Mouse (Mus musculus) liver, embryonic 11.5 days (tissue): ENCODE data around the gene Atxn2. TPM values are rescaled to one million over a fixed set of nuclear protein-coding genes. Genes with fewer than 3 reads are reported as not detected.

Source experiments
- ATAC-seq: fragments of 200-750 bp; cut with Nextera tagmentation; replicated peaks from 2 replicates; pipeline ENCODE4 v1.8.0; 2017; ENCODE audit warnings: moderate number of reproducible peaks, mild to moderate bottlenecking, moderate TSS enrichment, moderate library complexity; ENCODE audit not compliant: low FRiP score
- DNase-seq: peaks from one replicate; pipeline ENCODE4 v3.0.0-alpha.2; 2017; ENCODE audit warnings: low spot score
- H3K27ac ChIP-seq: fragments of 300-500 bp; sonication (generic); 2 replicates; pipeline ENCODE4 v1.5.1; 2014; ENCODE audit warnings: mild to moderate bottlenecking, low read depth, low read length, control low read depth
- H3K27me3 ChIP-seq: fragments of 300-500 bp; sonication (generic); replicated peaks from 2 replicates; pipeline ENCODE4 v1.6.1; 2014; ENCODE audit warnings: low read length, mixed read lengths; ENCODE audit not compliant: control insufficient read depth, insufficient read depth
- H3K36me3 ChIP-seq: fragments of 300-500 bp; sonication (generic); 2 replicates; pipeline ENCODE4 v1.6.1; 2014; ENCODE audit warnings: mild to moderate bottlenecking, low read length, moderate library complexity, mixed read lengths; ENCODE audit not compliant: control insufficient read depth, insufficient read depth
- H3K4me1 ChIP-seq: fragments of 300-500 bp; sonication (generic); replicated peaks from 2 replicates; pipeline ENCODE4 v1.6.1; 2014; ENCODE audit warnings: low read length, mixed read lengths; ENCODE audit not compliant: control insufficient read depth, insufficient read depth
- H3K4me2 ChIP-seq: fragments of 300-500 bp; sonication (generic); 2 replicates; pipeline ENCODE4 v1.6.1; 2014; ENCODE audit warnings: mild to moderate bottlenecking, control low read depth, moderate library complexity
- H3K4me3 ChIP-seq: fragments of 300-500 bp; sonication (generic); 2 replicates; pipeline ENCODE4 v1.5.1; 2014; ENCODE audit warnings: low read depth, low read length, control low read depth
- H3K9ac ChIP-seq: fragments of 300-500 bp; sonication (generic); 2 replicates; pipeline ENCODE4 v1.6.1; 2014; ENCODE audit warnings: low read depth, low read length, control low read depth
- H3K9me3 ChIP-seq: fragments of 300-500 bp; sonication (generic); 2 replicates; pipeline ENCODE4 v1.6.1; 2016; ENCODE audit warnings: low read length, inconsistent platforms, mixed read lengths; ENCODE audit not compliant: control insufficient read depth
- WGBS: fragments of 180-500 bp; shearing (Covaris S2); extraction: QIAGEN DNeasy Blood & Tissue Kit; methylation state at CpG from one replicate; pipeline ENCODE4 v1.1.7; 2014; 5-methylcytosine and 5-hydroxymethylcytosine counted together
- polyA plus RNA-seq: library from polyadenylated mRNA; unstranded; fragments of >200 nt; fragmentation: Nextera tagmentation; extraction: Ambion mirVana; gene quantifications from 2 replicates; pipeline ENCODE4 v1.2.1, GENCODE M21; 2014

Atxn2 gene
- polyA plus RNA-seq, 1 experiment from 2014 or later = 63.9 TPM

- H3K4me1 ChIP-seq = peaks cover 11% of the 10 kb centered on the region
- peak overlapping the region; percentile 13; the same call in 1 of the 2 replicates for H3K4me2 ChIP-seq
- ATAC-seq (peak; percentile 21), DNase-seq (no peak)
- peaks cover 50% of the 10 kb centered on the region for H3K36me3 ChIP-seq
- no peak overlapping the region for H3K4me3 ChIP-seq
- H3K9me3 ChIP-seq = no peaks in the 10 kb centered on the region
- no peak overlapping the region for H3K9ac ChIP-seq
- peak overlapping the region; percentile 48 for H3K27ac ChIP-seq
- no peaks in the 10 kb centered on the region for H3K27me3 ChIP-seq
- WGBS = 46% methylated on average over 4 of the region's 4 CpGs
Measured at GRCm38 (mm10) chr5:121824121-121824520, 113.0 kb downstream of the Atxn2 start.

GRCm38 (mm10) chr5:121825606-121826005 is 114.5 kb downstream of the Atxn2 start:
- DNase-seq (no peak), ATAC-seq (no peak)
- no peaks in the 10 kb centered on the region for H3K27me3 ChIP-seq

GRCm38 (mm10) chr5:121827876-121828275 is 116.7 kb downstream of the Atxn2 start:
- no peak for ATAC-seq
- Histone ChIP-seq H3K9me3 (no peaks in the 10 kb centered on the region), H3K9ac (no peak overlapping the region), H3K36me3 (peaks cover 34% of the 10 kb centered on the region), H3K4me2 (no peak overlapping the region), H3K4me3 (no peak overlapping the region), H3K27me3 (no peaks in the 10 kb centered on the region), H3K4me1 (peaks cover 18% of the 10 kb centered on the region), H3K27ac (no peak overlapping the region)
- DNase-seq = no peak
- 86% methylated on average over 4 of the region's 4 CpGs for WGBS

More at GRCm38 (mm10) chr5:121825606-121826005, 114.5 kb downstream of the Atxn2 start:
- 81% methylated on average over 3 of the region's 3 CpGs for WGBS
- peaks cover 37% of the 10 kb centered on the region for H3K36me3 ChIP-seq
- no peak overlapping the region for H3K9ac ChIP-seq
- H3K4me3 ChIP-seq = no peak overlapping the region
- no peak overlapping the region for H3K27ac ChIP-seq
- H3K4me1 ChIP-seq = peaks cover 9% of the 10 kb centered on the region
- no peak overlapping the region for H3K4me2 ChIP-seq
- no peaks in the 10 kb centered on the region for H3K9me3 ChIP-seq

DNA sequence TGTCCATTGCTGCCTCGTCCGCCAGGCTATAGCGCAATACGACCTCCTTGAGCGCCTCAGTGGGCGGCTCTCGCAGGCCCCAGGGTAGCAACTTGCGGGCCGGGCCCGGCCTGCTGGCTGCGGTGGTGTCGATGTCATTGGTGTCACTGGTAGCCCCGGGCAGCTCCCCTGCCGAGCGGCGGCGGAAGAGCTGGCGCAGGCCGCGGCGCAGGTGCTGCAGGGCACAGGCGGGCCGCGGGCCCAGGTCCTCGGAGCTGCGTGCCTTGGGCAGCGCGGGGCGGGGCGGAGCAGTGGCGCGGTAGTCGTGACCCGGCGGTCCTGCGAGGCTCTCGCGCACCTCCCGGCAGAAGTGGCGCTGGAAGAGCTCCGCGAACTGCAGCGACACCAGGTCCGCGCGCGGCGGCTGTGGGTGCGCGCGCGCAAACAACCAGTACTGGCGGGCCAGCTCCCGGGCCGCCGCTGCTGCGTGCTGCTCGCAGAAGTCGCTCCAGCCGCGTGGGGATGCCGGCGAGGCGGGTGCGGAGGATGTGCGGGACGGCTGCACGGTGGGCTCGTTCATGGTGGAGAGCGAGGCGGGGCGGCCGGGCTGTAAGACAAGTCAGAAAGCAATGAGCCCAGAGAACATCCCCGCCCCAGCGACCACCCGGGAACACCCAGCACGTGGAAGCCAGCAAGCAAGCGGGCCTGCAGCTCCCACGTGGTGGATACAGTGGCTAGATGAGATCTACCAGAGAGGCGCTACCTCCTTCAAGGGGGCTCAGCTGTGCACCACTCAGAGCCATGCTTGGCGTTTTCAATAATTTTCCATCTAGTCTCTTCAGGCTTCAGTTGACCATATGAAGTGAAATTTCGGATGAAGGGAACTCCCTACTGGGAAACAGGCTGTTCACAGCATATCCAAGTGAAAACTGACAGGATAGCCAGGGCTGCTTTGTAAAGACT is 117.6 kb downstream of the Atxn2 start:
- WGBS = 59% methylated on average over 79 of the region's 82 CpGs
- ATAC-seq = no peak
- no peak for DNase-seq
- Histone ChIP-seq H3K4me1 (peaks cover 26% of the 10 kb centered on the region), H3K36me3 (peaks cover 34% of the 10 kb centered on the region), H3K4me2 (peak overlapping the region; percentile 65), H3K27ac (no peak overlapping the region), H3K9me3 (no peaks in the 10 kb centered on the region), H3K4me3 (peak overlapping the region; percentile 23), H3K27me3 (no peaks in the 10 kb centered on the region), H3K9ac (no peak overlapping the region)

- Histone ChIP-seq H3K9ac (no peak overlapping the region), H3K36me3 (peaks cover 22% of the 10 kb centered on the region), H3K4me2 (no peak overlapping the region), H3K4me1 (peaks cover 39% of the 10 kb centered on the region), H3K27me3 (no peaks in the 10 kb centered on the region), H3K4me3 (no peak overlapping the region), H3K9me3 (no peaks in the 10 kb centered on the region), H3K27ac (no peak overlapping the region)
- WGBS = 88% methylated on average over 6 of the region's 6 CpGs
- ATAC-seq (no peak), DNase-seq (no peak)
Measured at GRCm38 (mm10) chr5:121831002-121831601, 120.0 kb downstream of the Atxn2 start.

- Histone ChIP-seq H3K4me3 (no peak overlapping the region), H3K27me3 (no peaks in the 10 kb centered on the region), H3K9me3 (no peaks in the 10 kb centered on the region), H3K27ac (peak overlapping the region; percentile 62; the same call in 1 of the 2 replicates), H3K9ac (no peak overlapping the region), H3K4me2 (peak overlapping the region; percentile 39), H3K36me3 (peaks cover 14% of the 10 kb centered on the region; the same call in 1 of the 2 replicates), H3K4me1 (peaks cover 41% of the 10 kb centered on the region)
- ATAC-seq = no peak
- WGBS = 78% methylated on average over 6 of the region's 6 CpGs
- no peak for DNase-seq
Measured at GRCm38 (mm10) chr5:121832376-121833155, 121.4 kb downstream of the Atxn2 start.

DNA sequence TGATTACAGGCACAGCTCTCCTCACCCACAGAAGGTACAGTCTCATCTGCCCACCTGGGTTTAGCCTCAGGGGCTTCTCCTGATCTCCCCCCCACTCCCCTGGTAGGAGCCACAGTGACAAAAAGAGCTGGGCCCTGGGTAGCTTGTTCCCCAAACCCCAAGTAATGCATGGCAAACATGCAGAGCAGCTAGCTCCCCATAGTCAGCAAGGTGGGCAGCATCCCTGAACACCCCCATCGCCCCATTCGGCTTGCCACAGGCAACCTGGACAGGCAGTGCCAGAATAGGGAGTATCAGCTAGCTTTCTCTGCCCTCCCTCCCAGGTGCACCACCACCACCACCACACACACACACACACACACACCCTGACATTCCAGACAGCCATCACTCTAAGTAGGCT is 122.0 kb downstream of the Atxn2 start:
- no peak for ATAC-seq
- Histone ChIP-seq H3K36me3 (peaks cover 10% of the 10 kb centered on the region; the same call in 1 of the 2 replicates), H3K9ac (no peak overlapping the region), H3K4me1 (peaks cover 47% of the 10 kb centered on the region), H3K9me3 (no peaks in the 10 kb centered on the region), H3K27ac (no peak overlapping the region), H3K4me3 (no peak overlapping the region), H3K27me3 (no peaks in the 10 kb centered on the region), H3K4me2 (peak overlapping the region; percentile 96)
- no peak for DNase-seq
- WGBS = 81% methylated on average over 2 of the region's 2 CpGs

DNA sequence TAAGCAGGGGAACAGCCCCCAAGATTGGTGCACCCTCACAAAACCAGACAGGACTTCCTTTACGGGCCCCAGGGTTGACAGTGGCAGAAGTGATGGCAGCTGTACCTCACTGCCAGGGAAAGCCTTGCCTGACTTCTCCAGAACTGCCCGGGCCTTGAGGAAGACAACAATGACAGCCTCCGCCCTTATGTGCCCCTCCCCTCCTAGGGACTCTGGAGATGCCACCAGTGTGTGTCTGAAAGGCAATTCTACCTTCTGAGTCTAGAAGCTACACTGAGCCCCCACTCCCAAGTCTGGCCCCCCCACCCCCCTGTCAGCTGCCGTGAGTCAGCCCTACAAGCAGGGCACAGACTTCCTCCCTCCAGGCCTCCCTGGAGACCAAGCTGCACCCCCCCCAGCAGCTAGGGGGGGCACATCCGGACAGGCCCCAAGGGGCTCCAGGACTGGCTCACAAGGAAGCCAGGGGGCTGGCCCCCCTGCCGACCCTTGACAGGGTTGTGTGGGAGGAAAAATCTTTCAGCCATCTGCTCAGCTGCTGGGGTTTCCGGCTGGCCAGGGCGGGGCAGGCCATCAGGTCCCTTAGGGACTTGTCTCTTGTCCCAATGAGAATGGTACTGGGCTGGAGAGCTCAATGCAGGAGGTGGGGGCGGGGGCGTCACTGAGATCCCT is 122.6 kb downstream of the Atxn2 start:
- peaks cover 53% of the 10 kb centered on the region for H3K4me1 ChIP-seq

More for the DNA sequence above, 122.6 kb downstream of the Atxn2 start:
- H3K9me3 ChIP-seq = no peaks in the 10 kb centered on the region
- H3K36me3 ChIP-seq = peaks cover 5% of the 10 kb centered on the region; the same call in 1 of the 2 replicates
- H3K27ac ChIP-seq = no peak overlapping the region
- H3K27me3 ChIP-seq = no peaks in the 10 kb centered on the region
- WGBS = 21% methylated on average over 10 of the region's 10 CpGs
- H3K9ac ChIP-seq = peak overlapping the region; percentile 46
- H3K4me2 ChIP-seq = peak overlapping the region; percentile 96
- ATAC-seq (no peak), DNase-seq (no peak)
- H3K4me3 ChIP-seq = peak overlapping the region; percentile 20; the same call in 1 of the 2 replicates
